Mouse (Mus musculus) spleen, adult 18-20 months (tissue): ENCODE results near the gene Neu1.
"Not testable (repeated sequence)": the region's sequence is repeated elsewhere in the genome, so short reads cannot be mapped to it uniquely, and the experiment has no call there.

Source experiments
- DNase-seq, 2 experiments: peaks; one replicate each; pipeline ENCODE4 v3.0.0; 2022; ENCODE audit warnings: mixed read lengths in 2 of 2

Gene Neu1

GRCm38 (mm10) chr17:34948721-34949552 lies 17.9 kb downstream of the Neu1 start:
- DNase-seq = not testable (repeated sequence)

- DNase-seq = no peak
Measured at GRCm38 (mm10) chr17:34949553-34949969, 18.5 kb downstream of the Neu1 start.

GRCm38 (mm10) chr17:34950514-34951455 lies 19.7 kb downstream of the Neu1 start:
- DNase-seq = no peak

DNA sequence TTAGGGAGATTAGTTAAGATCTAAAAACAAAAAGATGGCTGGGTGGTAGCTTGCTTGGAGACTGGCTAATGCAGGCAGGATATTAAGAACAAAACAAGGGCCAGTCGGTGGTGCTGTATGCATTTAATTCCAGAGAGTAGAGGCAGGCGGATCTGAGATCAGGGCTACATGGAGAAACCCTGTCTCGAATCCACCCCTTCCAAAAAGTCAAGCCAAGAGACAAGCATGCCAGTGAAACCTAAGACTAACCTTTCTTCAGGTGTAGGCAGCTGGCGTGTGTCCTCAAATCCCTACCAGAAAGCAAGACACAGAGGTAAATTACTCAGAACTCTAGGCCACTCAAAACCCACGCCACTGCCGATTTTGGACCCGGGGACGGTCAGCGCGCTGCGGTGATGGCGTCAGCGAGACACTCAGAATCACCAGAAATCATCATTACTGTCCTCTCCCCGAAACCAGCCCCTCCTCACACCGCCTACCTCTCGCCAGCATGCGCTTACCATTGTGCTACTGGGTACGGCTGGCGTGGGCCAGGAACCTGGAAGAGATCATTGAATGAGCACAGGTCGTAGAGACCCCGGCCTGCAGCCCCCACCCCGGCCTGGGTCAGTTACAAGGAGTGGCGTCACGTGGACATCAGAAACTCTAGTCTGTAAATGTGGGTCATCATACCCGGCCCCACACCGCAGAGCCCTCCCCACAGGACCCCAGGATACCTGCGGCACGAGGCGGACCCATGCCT lies 20.8 kb downstream of the Neu1 start:
- no peak for DNase-seq

GRCm38 (mm10) chr17:34952378-34953040 lies 21.5 kb downstream of the Neu1 start:
- peak; percentile 63 to 82 for DNase-seq

GRCm38 (mm10) chr17:34953258-34953657 lies 22.2 kb downstream of the Neu1 start:
- DNase-seq = no peak

- DNase-seq = no peak
Measured at GRCm38 (mm10) chr17:34953904-34954303, 22.9 kb downstream of the Neu1 start.

GRCm38 (mm10) chr17:34954831-34955230 lies 23.8 kb downstream of the Neu1 start:
- no peak for DNase-seq

DNA sequence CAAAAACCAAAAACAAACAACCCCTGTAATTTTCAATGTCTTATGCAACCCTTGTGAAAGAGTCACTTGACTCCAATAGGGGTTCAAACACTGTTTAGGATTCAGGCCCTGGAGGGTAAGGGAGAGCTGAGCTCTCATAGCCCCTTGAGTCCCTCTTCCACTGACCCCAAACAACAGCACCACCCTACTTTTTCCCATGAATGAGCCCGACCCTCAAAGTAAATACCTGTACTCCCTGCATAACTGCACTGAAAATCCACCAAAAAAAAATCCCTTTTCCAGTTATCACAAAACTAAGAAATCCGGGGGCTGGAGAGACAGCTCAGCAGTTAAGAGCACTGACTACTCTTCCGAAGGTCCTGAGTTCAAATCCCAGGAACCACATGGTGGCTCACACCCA lies 24.8 kb downstream of the Neu1 start:
- DNase-seq = no peak

DNA sequence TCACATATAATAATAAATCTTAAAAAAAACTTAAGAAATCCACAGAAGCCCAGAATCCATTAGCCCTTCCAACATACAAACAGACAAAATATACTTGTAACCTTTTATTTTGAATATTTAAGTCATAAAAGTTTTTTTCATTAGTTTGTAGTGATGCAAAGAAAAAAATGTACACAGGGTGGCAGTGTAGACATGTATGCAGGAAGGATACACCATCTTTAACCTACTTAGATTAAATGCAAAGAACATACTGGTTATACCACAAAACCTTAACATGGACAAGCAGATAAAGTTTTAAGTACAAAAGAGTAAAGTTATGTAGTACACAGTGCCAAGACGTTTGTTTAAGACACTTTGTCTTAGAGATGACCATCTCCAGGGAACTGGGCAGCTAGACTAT lies 25.3 kb downstream of the Neu1 start:
- no peak for DNase-seq

DNA sequence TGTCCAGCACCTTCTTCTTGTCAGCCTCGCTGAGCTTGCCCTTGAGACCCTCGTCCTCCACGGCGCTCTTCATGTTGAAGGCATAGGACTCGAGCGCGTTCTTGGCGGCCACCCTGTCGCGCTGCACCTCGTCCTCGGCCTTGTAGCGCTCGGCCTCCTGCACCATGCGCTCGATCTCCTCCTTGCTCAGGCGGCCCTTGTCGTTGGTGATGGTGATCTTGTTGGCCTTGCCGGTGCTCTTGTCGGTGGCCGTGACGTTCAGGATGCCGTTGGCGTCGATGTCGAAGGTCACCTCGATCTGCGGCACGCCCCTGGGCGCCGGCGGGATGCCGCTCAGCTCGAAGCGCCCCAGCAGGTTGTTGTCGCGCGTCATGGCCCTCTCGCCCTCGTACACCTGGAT lies 26.2 kb downstream of the Neu1 start:
- not testable (repeated sequence) for DNase-seq

DNA sequence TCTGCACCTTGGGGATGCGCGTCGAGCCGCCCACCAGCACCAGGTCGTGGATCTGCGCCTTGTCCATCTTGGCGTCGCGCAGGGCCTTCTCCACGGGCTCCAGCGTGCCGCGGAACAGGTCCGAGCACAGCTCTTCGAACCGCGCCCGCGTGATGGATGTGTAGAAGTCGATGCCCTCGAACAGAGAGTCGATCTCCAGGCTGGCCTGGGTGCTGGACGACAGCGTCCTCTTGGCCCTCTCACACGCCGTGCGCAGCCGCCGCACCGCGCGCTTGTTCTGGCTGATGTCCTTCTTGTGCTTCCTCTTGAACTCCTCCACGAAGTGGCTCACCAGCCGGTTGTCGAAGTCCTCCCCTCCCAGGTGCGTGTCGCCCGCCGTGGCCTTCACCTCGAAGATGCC lies 26.9 kb downstream of the Neu1 start:
- not testable (repeated sequence) for DNase-seq

DNA sequence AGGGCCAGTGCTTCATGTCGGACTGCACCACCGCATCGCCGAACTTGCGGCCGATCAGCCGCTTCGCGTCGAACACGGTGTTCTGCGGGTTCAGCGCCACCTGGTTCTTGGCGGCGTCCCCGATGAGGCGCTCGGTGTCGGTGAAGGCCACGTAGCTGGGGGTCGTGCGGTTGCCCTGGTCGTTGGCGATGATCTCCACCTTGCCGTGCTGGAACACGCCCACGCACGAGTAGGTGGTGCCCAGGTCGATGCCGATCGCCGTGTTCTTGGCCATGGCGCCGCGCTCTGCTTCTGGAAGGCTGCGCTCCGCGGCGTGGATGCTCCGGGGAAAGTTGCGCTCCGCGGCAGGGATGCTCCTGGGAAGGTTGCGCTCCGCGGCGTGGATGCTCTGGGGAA lies 27.7 kb downstream of the Neu1 start:
- not testable (repeated sequence) for DNase-seq

DNA sequence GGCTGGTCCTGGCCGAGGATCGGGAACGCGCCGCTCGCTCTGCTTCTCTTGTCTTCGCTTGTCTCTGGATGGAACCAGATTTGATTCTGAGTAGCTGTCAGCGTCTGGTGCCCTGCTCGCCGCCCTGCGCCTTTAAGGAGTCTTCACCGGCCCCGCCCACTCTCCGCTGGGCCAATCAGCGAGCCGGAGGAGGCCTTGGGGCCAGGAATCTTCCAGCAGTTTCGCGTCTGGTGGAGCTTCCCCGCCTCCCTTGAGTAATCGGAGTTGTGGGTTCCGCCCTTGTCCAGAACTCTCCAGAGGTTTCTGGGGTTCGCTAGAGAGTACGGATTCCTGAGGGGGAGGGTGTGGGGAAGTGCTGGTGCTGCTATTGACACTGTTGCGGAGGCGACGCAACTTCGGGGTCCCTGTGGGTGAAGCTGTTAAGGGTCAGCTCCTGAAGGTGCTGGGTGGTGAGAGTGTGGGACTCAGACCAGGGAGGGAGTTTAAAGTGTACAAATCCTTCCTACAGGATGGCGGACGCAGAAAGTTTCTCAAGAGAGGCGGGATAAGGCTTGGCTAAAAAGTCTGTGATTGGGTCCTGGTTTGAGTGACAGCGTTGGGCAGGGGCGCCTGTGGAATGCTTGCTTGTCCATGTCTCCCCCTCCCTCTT lies 28.2 kb downstream of the Neu1 start, which contains the start of gene Hspa1b:
Hspa1b (minus strand) TSS at position 109 of the 649 bp plus-strand sequence.
- peak; percentile 72 to 73 for DNase-seq

DNA sequence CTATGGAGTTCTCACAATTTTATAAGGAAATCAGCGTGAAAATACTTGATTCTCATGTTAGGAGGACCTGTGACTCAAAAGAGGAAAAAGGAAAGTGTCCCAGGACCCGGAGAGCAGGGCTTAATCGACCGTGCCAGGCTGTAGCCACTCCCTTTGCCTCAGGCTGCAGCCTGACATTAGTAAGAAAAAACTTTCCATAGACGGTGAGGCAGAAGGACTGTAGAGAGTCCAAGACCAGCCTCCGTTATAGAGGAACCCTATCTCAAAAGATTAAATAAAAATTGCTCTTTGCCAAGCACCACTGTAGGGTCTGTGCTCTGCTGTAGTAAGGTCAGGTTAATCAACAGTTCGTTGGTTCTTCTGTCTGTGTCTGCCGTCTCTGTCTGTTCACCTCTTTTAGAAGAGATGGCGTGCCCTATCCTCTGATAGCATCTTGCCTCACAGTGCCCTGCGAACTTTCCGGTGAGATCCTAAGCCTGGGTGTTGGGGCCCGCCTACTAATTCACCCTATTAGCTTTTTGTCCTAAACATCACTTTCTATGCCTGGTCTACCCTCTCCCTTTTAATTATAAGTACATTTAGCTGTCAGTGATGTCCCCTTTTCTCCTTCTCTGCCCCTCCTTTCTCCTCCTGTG lies 28.9 kb downstream of the Neu1 start:
- no peak for DNase-seq

- no peak for DNase-seq
Measured at GRCm38 (mm10) chr17:34960702-34961493, 29.8 kb downstream of the Neu1 start.

DNA sequence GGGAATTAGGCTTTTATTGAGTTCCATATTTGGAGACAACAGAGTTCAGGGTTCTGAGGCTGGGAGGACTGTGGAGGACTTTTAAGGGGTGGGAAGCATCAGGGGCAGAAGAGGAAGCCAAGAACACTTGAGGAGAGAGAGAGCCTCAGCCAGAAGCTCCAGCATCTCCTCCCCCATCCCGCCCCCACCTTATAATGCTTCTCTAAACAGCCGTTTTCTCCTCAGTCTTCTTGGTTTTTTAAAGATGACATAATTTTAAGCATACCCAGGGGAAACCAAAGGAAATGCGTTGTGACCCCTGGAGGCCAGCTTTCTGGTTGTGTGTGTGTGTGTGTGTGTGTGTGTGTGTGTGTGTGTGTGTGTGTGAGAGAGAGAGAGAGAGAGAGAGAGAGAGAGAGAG lies 31.1 kb downstream of the Neu1 start:
- DNase-seq = no peak

- no peak for DNase-seq
Measured at GRCm38 (mm10) chr17:34962841-34963240, 31.8 kb downstream of the Neu1 start.

GRCm38 (mm10) chr17:34964640-34965049 lies 33.6 kb downstream of the Neu1 start:
- no peak for DNase-seq

DNA sequence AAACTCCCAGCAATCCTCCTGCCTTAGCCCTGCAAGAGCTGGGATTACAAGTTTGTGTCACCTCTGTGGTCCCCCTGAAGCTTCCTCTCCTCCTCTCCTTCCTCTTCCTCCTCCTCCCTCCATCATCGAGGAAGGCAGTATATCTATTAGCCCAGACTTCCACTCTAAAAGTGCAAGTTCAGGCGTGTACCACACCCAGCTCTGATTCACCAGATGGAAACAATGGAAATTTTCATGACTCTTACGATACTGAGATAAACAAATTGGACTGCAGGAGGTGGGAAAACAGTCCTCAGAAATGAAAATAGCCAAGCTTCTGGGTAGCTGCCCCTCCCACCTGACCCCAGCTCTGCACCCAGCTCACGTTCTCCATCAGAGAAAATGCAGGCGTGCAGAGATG lies 34.6 kb downstream of the Neu1 start:
- DNase-seq = no peak
